Mouse (Mus musculus): ENCODE measurements around the gene Clta. TPM values are rescaled to one million over a fixed set of nuclear protein-coding genes. Genes with fewer than 3 reads are reported as not detected.
"Not testable (repeated sequence)": the region's sequence is repeated elsewhere in the genome, so short reads cannot be mapped to it uniquely, and the experiment has no call there.

Gene Clta
- polyA plus RNA-seq, 2 experiments from 2014 or later = 66.1 to 83.6 TPM

GRCm38 (mm10) chr4:44025570-44025969 is 21.3 kb downstream of the Clta start:
- no peak for ATAC-seq

GRCm38 (mm10) chr4:44028303-44029135 is 24.3 kb downstream of the Clta start:
- no peak for ATAC-seq

DNA sequence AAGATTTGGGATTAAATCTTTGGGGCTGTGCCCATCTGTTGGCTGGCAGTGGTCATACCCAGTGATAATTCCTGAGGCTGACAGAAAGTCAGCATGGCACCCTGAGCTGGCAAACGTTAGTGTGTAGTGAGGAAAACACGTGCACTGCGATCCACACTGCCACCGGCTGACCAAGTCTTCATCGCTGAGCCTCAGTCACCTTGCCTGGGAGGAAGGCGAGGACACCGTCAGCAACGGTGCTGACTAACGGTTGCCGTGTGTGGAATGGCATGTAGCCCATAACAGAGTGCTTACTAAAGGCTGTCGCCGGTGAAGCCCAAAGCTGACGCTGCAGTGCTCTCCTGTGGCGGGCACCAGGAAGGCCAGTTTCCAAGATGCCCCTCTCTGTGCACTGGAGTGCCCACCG is 25.4 kb downstream of the Clta start:
- ATAC-seq = no peak

GRCm38 (mm10) chr4:44031521-44031920 is 27.3 kb downstream of the Clta start:
- no peak for ATAC-seq

DNA sequence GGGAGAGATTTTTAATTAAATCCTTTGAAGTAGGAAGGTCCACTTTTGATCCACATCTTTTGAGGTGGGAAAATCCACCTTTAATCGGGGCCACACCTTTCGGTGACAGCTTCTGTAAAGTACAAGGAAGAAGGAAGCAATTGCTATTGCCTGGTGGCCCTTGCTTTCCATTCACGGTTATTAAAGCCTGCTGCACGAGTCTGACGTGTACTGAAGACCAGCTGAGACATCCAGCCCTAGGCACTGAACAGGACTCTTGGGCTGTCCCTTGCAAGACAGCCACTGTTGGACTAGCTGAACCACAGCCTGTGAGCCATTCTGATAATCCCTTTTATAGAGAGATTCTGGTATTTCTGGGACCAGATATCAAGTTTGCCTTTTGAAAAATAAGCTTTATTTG is 32.2 kb downstream of the Clta start:
- no peak for ATAC-seq

GRCm38 (mm10) chr4:44040802-44041201 is 36.5 kb downstream of the Clta start:
- no peak for ATAC-seq

- no peak for ATAC-seq
Observed at GRCm38 (mm10) chr4:44042429-44042828, 38.2 kb downstream of the Clta start.

- ATAC-seq = not testable (repeated sequence)
Observed at GRCm38 (mm10) chr4:44043182-44043581, 38.9 kb downstream of the Clta start.

DNA sequence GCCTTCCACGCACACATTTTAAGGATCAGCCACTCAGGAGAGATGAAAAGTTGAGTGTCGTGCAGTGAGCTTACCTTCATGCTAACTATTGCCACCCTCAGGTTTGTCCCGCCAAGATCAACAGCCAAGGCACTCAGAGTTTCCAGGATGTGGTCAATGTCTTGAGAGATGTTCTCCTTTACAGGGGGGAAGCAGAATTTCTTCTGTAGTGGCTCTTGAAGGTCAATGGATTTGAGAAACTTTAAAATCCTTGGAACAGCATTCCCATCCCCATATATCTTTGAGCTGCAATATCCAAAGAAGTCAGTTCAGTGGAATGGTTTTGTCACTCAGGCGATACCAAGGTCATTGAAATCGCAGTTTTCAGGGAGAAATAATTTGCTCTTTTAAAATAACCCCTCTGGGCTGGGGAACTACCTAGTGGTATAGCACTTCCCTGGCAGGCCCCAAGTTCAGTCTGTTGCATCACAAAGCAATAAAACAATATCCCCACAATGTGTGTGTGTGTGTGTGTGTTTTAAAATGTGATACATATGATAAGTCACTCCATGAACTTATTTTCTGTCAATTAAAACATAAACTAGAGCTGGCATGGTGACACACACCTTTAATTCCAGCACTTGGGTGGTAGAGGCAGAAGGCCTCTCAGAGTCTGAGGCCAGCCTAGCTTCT is 40.6 kb downstream of the Clta start:
- ATAC-seq = peak; percentile 84

DNA sequence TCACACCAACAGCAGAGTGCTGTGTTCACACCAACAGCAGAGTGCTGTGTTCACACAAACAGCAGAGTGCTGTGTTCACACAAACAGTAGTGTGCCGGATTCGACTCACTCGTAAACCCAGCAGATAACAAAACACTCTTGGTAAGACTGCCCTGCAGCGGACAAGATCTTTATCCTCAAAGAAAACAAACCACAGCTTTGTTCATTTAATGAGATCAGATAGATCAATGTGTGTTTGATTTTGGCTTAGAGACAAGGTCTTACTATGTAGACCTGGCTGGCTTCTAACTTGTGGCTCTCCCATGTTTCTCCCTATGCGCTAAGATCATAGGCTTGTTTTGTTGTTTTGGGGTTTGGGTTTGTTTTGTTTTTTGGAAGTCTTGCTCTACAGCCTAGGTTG is 41.8 kb downstream of the Clta start:
- peak; percentile 22 for ATAC-seq

DNA sequence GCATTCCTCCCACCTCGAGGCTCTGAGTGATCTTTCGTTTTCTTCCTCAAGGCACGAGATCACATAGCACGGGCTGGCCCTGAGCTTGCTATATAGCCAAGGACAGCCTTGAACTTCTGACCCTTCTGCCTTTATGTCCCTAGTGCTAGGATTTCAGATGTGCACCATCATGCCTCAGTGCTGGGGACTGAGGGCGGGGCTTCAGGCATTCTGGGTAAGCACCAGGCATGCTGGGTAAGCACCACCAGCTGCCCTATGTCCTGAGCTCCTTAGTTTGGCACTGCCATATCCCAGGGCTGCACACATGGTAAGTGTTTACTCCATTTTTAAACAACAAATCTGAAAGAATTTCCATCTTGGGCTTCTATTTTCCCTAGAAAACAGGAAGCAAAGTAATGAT is 45.6 kb downstream of the Clta start:
- no peak for ATAC-seq

- ATAC-seq = peak; percentile 97
Observed at GRCm38 (mm10) chr4:44059674-44060073, 55.4 kb downstream of the Clta start.

DNA sequence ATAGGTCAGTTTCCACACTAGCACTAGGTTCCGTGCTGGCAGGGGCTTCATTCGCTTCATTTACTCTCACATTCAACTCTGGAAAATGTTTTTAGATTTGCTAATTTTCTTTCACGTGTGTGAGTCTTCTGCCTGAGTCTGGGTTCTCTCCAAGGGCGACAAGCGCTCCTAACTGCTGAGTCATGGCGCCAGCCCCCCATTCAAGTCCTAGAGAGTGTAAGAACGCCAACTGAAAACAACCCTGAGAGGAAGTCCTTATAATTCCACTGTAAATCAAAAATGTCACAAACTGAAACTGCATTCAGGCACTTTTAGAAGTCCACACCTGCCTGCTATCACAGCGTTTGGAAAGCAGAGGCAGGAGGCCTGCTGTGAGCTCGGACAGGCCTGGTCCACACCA is 57.8 kb downstream of the Clta start:
- no peak for ATAC-seq

- no peak for ATAC-seq
Observed at GRCm38 (mm10) chr4:44062816-44063215, 58.6 kb downstream of the Clta start.

- peak; percentile 97 for ATAC-seq
Observed at GRCm38 (mm10) chr4:44065355-44066025, 61.2 kb downstream of the Clta start.

DNA sequence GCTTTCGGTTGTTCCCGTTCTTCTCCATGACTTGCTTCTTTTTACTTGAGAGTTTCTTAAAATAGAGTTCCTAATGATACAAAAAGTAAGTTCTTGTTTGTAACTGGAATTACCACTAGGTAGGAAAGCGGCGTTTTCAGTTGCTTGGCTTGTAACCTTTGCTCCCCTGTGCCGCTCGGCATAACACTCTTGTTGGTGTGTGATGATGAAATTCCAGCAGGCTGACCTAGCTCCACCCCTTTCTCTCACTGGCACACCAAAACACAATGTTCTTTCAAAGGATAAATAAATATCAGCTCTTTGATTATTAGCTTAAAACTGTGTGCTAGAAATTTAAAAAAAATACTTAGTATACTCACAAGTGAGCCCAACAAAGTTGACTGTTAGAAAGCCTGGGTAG is 62.6 kb downstream of the Clta start:
- ATAC-seq = no peak

- ATAC-seq = no peak
Observed at GRCm38 (mm10) chr4:44068736-44069135, 64.5 kb downstream of the Clta start.

DNA sequence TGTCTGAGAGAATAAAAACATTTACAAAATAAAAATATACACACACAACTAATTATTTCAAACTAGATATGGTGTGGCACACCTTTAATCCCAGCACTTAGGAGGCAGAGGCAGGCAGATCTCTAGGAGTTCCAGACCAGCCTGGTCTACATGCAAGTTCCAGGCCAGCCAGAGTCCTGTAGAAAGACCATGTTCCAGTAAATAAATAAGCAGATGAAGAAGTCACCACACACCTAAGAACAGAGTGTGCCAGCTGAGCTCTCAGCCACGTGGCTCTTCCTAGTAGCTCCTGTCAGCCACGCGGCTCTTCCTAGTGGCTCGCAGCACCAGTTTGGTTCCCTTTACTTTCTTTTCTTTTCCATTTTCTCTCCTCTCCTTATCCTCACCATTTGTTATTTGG is 65.2 kb downstream of the Clta start:
- no peak for ATAC-seq

- no peak for ATAC-seq
Observed at GRCm38 (mm10) chr4:44070641-44071040, 66.4 kb downstream of the Clta start.

DNA sequence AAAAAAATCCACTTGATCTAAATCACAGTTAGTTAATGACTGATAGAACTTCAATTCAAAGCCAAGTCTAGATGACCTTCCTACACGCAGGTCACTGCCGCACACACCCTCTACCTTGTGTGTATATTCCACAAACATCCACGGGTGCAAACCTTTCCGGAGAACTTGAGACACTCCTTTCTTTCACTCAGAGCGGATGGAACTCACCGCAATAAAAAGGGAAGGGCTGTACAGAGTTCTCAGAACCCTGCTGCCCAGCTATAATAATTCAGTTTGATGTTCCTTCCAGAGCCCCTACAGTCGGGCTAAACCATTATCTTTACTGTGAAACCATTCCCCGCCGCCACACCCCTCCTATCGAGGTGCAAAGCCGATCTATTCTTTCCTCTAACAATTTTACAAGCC is 67.5 kb downstream of the Clta start:
- peak; percentile 13 for ATAC-seq

- ATAC-seq = peak; percentile 95
Observed at GRCm38 (mm10) chr4:44072146-44072872, 68.1 kb downstream of the Clta start.

- ATAC-seq = peak; percentile 50
Observed at GRCm38 (mm10) chr4:44072873-44073441, 68.7 kb downstream of the Clta start.

GRCm38 (mm10) chr4:44073799-44074198 is 69.5 kb downstream of the Clta start:
- no peak for ATAC-seq
